Mouse (Mus musculus) right cerebral cortex, postnatal 25 days (tissue): ENCODE measurements around the gene Hmg20b.

ENCODE experiments used
- DNase-seq: peaks from one replicate; pipeline ENCODE4 v3.0.0; 2022

Hmg20b gene

DNA sequence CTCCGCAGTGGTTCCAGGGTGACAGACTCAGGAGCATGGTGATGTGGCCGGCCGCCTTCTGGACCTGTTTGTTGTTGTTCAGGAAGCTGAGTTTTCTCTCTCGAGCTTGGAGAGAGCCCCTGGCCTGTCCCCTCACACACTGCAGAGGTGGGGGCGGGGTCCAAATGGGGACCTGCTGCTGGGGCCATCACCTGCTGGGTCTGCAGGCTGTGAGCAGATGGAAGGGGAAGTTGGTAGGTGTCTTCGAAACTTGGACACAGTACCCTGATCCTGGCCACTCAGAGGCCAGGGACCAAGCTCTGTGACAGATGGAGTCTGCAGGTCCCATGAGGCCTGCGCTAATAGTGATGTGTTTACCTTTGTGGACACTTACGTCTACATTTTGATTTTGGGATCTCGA is 49.0 kb downstream of the Hmg20b start:
- no peak for DNase-seq

DNA sequence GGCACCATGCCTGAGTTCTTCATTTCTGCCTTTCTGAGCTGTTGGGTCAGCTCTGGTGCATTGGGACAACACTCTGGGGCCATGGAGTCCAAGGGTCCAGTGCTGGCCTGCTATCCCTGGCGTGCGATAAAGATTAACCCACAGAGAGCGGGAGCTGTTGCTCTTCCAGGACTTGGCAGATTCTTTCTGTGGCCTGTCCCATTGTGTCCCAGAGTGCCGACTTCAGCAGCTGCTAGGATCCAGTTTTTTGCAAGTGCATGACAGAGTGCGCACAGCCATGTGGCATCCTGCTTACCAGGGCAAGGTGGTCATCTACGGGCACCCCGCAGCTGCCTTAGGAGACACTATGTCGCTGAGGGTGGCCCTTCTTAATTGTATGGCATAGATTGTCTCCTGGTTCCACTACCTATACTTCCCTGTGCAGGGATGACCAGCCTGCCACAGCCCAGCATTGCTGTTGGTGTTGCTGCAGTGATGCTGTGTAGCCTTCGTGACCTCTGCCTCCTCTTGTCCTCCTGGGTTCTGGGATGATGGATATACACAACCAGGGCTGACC is 49.9 kb downstream of the Hmg20b start:
- no peak for DNase-seq

- no peak for DNase-seq
These were observed 50.5 kb downstream of the Hmg20b start for GRCm38 (mm10) chr10:81299585-81300351.

- peak; percentile 77 for DNase-seq
These were observed 51.7 kb downstream of the Hmg20b start for GRCm38 (mm10) chr10:81298369-81299100.

GRCm38 (mm10) chr10:81297845-81298244 is 52.4 kb downstream of the Hmg20b start:
- DNase-seq = no peak

DNA sequence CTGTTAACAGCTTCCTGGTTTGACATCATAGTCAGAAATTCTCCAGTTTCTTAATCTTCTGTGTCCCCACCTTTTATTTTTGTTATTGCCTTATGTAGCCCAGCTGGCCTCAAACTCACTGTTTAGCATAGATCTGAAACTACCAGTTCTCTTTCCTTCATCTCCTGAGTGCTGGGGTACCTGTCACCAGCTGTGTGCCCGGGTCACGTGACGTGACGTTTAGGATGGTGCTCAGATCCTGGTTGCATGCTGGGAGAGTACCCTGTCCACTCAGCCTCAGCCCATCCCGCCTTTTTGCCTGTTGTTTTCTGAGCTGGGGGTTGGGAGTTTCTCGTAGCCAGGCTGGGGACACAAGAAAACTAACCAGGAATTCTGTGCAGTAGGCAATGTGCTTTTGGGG is 53.0 kb downstream of the Hmg20b start:
- no peak for DNase-seq
